Mouse (Mus musculus): ENCODE data around the gene Tceanc2. TPM values are rescaled to one million over a fixed set of nuclear protein-coding genes. Genes with fewer than 3 reads are reported as not detected.

Tceanc2 gene
- 12.9 and 15.3 TPM in 2 replicates for polyA plus RNA-seq (2012; rRNA removed)

- peak; percentile 34 for DNase-seq (ENCODE audit: low spot score)
These were observed at the start of gene Tceanc2 for GRCm38 (mm10) chr4:107178830-107179490. Gene Tceanc2, minus strand, starts transcription at chr4:107179116.

GRCm38 (mm10) chr4:107226313-107226712, 47.4 kb upstream of the Tceanc2 start:
- DNase-seq (ENCODE audit: low spot score), result no peak

- DNase-seq (ENCODE audit: low spot score), result no peak
These were observed 44.6 kb upstream of the Tceanc2 start for GRCm38 (mm10) chr4:107223225-107224204.

- DNase-seq (ENCODE audit: low spot score), result no peak
These were observed 42.6 kb upstream of the Tceanc2 start for GRCm38 (mm10) chr4:107221524-107221923.

- DNase-seq (ENCODE audit: low spot score), result no peak
These were observed 38.7 kb upstream of the Tceanc2 start for GRCm38 (mm10) chr4:107217574-107217973.

- DNase-seq (ENCODE audit: low spot score), result no peak
These were observed 34.5 kb upstream of the Tceanc2 start for GRCm38 (mm10) chr4:107213279-107214011.

GRCm38 (mm10) chr4:107211936-107212335, 33.0 kb upstream of the Tceanc2 start:
- DNase-seq (ENCODE audit: low spot score), result no peak

GRCm38 (mm10) chr4:107211465-107211864, 32.5 kb upstream of the Tceanc2 start:
- DNase-seq (ENCODE audit: low spot score), result no peak

GRCm38 (mm10) chr4:107210483-107211097, 31.7 kb upstream of the Tceanc2 start:
- no peak for DNase-seq (ENCODE audit: low spot score)

GRCm38 (mm10) chr4:107208880-107209279, 30.0 kb upstream of the Tceanc2 start, which contains the start of gene Ldlrad1:
Gene Ldlrad1, plus strand, starts transcription at chr4:107209180.
- no peak for DNase-seq (ENCODE audit: low spot score)

GRCm38 (mm10) chr4:107207016-107207415, 28.1 kb upstream of the Tceanc2 start:
- no peak for DNase-seq (ENCODE audit: low spot score)

- no peak for DNase-seq (ENCODE audit: low spot score)
These were observed 24.1 kb upstream of the Tceanc2 start for GRCm38 (mm10) chr4:107203001-107203400.

- no peak for DNase-seq (ENCODE audit: low spot score)
These were observed 22.9 kb upstream of the Tceanc2 start for GRCm38 (mm10) chr4:107201779-107202178.

GRCm38 (mm10) chr4:107198072-107198471, 19.2 kb upstream of the Tceanc2 start:
- DNase-seq (ENCODE audit: low spot score), result no peak

- no peak for DNase-seq (ENCODE audit: low spot score)
These were observed 17.5 kb upstream of the Tceanc2 start for GRCm38 (mm10) chr4:107196454-107196853.

- DNase-seq (ENCODE audit: low spot score), result no peak
These were observed 14.9 kb upstream of the Tceanc2 start for GRCm38 (mm10) chr4:107193841-107194240.

- DNase-seq (ENCODE audit: low spot score), result no peak
These were observed 6.8 kb upstream of the Tceanc2 start for GRCm38 (mm10) chr4:107185703-107186102.

GRCm38 (mm10) chr4:107183203-107183602, 4.3 kb upstream of the Tceanc2 start:
- no peak for DNase-seq (ENCODE audit: low spot score)

- no peak for DNase-seq (ENCODE audit: low spot score)
These were observed 3.9 kb upstream of the Tceanc2 start for GRCm38 (mm10) chr4:107182796-107183195.

GRCm38 (mm10) chr4:107181866-107182265, 3.0 kb upstream of the Tceanc2 start:
- DNase-seq (ENCODE audit: low spot score), result no peak

GRCm38 (mm10) chr4:107180746-107181145, 1.8 kb upstream of the Tceanc2 start:
- DNase-seq (ENCODE audit: low spot score), result no peak

Measured in urinary bladder, adult 2 months (tissue).